Mouse (Mus musculus): Measurements from ENCODE around the gene Zscan26.
"Not testable (repeated sequence)": the region's sequence is repeated elsewhere in the genome, so short reads cannot be mapped to it uniquely, and the experiment has no call there.

The Zscan26 gene

DNA sequence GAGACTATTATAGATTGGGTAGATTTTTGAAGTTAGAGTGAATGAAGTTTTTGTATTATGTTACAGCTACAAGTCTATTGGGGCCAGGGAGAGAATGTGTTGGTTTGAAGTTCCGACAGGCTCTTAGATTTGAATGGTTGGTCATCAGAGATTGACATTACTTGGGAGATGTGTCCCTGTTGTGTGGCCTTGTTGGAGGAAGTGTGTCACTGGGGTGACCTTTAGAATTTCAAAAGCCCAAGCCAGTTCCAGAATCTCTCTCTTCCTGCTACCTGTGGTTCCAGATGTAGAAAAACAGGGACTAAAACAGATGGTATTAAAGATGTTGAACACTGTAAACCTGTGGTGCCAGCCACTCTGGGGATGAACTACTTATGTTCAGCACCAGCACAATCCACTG is 25.9 kb downstream of the Zscan26 start:
- no peak for DNase-seq (ENCODE audit: low spot score in 2 of 2)

DNA sequence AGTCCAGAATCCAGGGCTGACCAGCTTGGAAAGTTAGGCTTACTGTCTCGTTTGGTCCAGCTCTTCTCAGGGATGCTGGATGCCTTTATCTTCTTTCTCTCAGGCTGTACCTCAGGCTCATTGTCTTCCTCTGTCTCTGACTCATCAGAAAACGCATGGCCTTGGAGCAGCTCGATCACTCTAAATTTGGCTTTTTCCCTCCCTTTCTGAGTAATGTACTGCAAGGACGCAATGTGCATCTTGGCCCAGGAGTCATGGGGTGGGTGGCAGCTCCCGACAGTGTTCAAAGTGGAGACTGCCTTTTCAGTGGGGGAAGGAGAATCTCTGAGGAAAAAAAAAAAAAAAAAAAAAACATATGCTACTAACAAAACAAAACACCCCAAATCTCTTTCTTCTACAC is 30.2 kb downstream of the Zscan26 start:
- no peak for DNase-seq (ENCODE audit: low spot score in 2 of 2)

GRCm38 (mm10) chr13:21418865-21419264 is 34.7 kb downstream of the Zscan26 start:
- DNase-seq (ENCODE audit: low spot score in 2 of 2): no peak

DNA sequence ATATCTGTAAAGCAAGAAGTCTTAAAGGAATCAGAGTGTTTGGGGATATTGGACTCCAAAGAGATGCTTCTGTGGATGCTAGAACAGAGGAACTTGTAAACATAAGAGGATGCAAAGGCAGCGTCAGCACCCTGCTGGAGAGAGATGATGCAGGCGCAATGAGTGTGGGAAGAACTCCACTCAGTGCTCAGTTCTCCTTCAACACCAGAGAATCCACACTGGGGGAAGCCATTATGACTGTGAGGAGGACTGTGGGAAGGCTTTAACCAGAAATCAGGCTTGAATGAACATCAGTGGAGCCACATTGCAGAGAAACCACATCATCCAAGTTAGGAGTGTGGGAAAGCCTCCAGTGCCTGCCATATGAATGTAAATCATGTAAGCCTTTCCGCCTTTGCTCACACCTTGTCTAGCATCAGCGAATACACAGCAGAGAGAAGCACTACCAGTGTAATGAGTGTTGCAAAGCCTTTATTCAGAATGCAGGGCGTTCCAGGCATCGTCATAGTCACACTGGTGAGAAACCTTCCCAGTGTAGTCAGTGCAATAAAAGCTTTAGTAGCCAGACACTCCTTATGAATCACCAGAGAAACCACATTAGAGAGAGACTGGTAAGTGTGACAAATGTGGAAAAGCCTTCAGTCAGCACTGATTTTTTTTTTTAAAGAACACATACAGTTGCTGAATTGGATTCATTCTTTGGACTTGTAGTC is 36.1 kb downstream of the Zscan26 start:
- peak in 1 of 2 experiments; percentile 11 for DNase-seq (ENCODE audit: low spot score in 2 of 2)

GRCm38 (mm10) chr13:21415750-21416149 is 37.8 kb downstream of the Zscan26 start:
- no peak for DNase-seq (ENCODE audit: low spot score in 2 of 2)

DNA sequence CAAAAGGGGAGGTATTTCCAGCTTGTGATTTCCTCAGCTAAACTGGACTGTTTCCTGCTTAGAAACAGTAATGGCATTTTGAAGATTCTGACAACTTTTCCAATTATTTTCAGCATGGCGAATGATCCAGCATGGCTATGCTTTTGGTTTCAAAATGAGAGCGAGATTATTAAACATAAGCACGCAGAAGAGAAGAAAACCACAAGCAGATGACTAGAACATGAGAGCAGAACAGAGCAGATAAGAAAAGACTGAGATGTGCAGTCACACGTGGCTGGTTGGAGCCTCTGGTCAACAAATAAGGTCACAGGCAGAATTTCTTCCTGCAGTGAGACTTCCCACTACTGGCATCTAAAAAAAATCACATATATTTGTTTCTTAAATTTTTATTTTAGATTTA is 38.3 kb downstream of the Zscan26 start:
- DNase-seq (ENCODE audit: low spot score in 2 of 2): no peak

DNA sequence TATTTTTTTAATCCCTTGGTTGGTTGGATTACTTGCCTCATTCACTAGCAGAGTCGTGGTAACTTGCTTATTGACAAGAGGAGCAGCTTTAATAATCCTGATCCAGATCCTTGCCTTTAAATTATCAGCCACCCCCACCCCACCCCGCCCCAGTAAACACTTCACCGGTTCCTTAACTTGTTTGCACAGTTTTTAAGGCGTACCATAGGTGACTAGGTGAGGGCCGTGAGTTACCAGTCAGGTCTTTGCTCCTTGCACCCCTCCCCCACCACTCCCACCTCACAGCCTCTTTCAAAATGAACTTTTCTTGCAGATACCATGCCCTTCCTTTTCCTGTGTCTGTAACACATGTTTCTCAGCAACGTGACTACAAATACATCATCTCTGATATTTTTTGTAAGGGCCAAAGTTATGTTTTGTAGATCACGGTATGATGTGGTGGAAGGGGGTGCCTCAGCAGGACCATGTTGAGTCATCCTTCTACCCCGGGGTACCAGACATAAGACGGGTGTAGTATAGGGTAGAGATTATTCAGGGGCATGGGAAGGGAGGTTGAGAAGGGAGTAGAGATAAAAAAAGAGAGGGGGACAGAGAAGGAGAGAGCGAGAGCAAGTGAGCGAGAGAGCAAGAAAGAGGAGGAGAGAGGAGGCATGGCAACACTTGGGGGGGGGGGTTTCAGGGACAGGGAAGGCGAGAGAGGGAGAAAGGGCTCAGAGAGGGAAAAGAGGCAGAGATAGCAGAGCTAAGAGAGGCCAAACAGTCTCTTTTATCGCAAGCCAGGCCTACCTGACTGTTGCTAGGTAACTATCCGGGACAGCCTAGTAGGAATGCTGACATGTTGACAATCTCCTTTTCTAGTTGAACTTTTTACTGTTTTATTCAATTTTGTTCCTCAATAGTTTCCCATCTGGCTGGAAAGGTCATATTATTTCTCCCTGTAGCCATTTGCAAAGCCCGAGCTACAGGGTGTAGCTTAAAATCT is 39.0 kb downstream of the Zscan26 start:
- no peak for DNase-seq (ENCODE audit: low spot score in 2 of 2)

DNA sequence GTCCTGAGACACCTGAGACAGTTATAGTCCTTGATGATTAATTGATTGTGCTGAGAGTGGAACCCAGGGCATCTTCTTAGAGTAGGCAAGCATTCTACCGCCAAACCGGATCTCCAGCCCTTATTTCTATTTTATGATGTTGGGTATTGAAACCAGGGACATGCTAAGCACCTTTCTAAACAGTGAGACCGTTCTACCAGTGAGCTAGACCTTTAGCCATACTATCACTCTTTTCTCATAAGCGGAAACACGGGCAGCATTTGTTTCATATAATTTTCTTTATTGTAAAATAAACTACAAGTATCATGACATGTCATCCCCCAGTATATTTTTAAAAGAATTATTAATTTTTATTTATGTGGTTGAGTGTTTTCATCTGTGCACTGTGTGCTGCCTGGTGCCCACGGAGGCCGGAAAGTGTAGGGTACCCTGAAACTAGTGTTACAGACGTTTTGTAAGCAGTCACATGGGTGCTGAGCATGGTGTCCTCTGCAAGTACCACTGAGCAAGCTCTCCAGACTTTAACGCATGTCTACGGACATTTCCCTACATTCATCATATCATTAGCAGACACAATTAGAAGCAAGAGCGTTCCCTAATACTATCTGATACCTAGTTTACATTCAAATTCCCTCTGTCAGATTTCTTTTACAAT is 44.6 kb downstream of the Zscan26 start:
- no peak for DNase-seq (ENCODE audit: low spot score in 2 of 2)

- peak; percentile 88 to 91 for DNase-seq (ENCODE audit: low spot score in 2 of 2)
These were observed 45.3 kb downstream of the Zscan26 start for GRCm38 (mm10) chr13:21407969-21408804.

GRCm38 (mm10) chr13:21407341-21407740 is 46.2 kb downstream of the Zscan26 start:
- no peak for DNase-seq (ENCODE audit: low spot score in 2 of 2)

GRCm38 (mm10) chr13:21402848-21403247 is 50.7 kb downstream of the Zscan26 start:
- no peak for DNase-seq (ENCODE audit: low spot score in 2 of 2)

GRCm38 (mm10) chr13:21402287-21402846 is 51.2 kb downstream of the Zscan26 start, which contains the start of gene Zkscan3:
Zkscan3 (minus strand) TSS chr13:21402755.
- peak; percentile 75 to 82 for DNase-seq (ENCODE audit: low spot score in 2 of 2)

- no peak for DNase-seq (ENCODE audit: low spot score in 2 of 2)
These were observed 51.8 kb downstream of the Zscan26 start for GRCm38 (mm10) chr13:21401636-21402286.

DNA sequence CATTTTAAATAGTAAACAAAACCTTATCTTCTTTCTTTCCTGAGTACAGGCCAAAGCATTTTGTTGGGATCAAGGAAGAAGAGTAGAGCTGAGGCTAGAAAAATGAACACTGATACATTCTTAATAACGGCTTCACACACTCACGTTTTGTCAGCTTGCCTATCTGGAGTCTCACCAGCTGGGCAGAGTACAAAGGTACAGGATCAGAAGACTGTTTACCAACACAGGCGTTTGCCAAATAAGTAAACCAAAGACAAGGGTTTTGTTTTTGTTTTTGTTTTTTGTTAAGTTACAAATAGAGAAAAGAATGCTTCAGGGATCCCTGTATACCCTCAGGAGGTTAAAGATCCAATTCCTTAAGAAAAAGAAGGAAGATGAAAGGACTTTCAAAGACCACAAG is 52.4 kb downstream of the Zscan26 start:
- no peak for DNase-seq (ENCODE audit: low spot score in 2 of 2)

- DNase-seq (ENCODE audit: low spot score in 2 of 2): no peak
These were observed 56.0 kb downstream of the Zscan26 start for GRCm38 (mm10) chr13:21397486-21397885.

DNA sequence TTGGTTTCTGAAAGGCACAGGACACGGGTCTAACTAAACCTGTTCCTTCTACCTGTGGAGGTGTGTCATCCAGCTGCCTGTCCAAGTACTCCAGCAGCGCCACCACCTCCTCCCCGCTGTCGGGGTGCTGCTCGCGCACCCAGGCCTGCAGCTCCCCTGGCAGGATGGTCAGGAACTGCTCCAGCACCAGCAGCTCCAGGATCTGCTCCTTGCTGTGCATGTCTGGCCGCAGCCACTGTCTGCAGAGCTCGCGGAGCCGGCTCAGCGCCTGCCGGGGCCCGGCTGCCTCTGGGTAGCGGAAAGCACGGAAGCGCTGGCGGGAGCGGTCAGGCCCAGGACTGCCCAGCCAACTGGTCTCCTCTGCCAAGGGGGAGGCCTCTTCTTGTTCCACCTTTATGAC is 57.5 kb downstream of the Zscan26 start:
- not testable (repeated sequence) for DNase-seq (ENCODE audit: low spot score in 2 of 2)

DNA sequence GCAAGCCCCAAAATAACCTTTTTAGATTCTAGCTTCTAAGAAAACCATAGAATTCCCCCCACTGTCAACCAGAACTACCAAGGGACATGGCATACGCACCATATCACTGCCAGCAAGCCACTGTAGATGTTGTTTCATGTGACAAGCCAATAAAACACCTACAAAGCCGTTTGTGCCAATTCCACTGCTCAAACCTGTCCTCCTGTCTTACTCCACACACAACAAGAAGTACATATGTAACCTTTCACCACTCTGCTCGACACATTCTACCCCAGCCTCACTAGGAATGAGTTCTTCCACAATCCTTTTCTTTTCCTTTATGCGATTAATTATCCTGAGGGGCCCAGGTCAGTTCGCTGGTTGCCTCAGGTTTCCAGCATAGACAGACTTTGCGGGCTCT is 57.9 kb downstream of the Zscan26 start:
- DNase-seq (ENCODE audit: low spot score in 2 of 2): no peak

GRCm38 (mm10) chr13:21395211-21395610 is 58.3 kb downstream of the Zscan26 start:
- DNase-seq (ENCODE audit: low spot score in 2 of 2): no peak
